Mouse (Mus musculus) small intestine, adult 10 weeks (tissue): ENCODE results near the gene Ppp1r15a. TPM values are rescaled to one million over a fixed set of nuclear protein-coding genes. Genes with fewer than 3 reads are reported as not detected.

ENCODE experiments used
- polyA plus RNA-seq: library from polyadenylated mRNA; stranded (reverse); fragments of 350-450 nt; fragmentation: Illumina TruSeq; extraction: RNeasy Lipid Tissue Mini Kit (QIAGEN cat#74804); gene quantifications from one replicate; pipeline ENCODE4 v1.2.3, GENCODE M21; 2014; ENCODE audit warnings: low replicate concordance

Ppp1r15a gene
- polyA plus RNA-seq: 0.59 TPM

DNA sequence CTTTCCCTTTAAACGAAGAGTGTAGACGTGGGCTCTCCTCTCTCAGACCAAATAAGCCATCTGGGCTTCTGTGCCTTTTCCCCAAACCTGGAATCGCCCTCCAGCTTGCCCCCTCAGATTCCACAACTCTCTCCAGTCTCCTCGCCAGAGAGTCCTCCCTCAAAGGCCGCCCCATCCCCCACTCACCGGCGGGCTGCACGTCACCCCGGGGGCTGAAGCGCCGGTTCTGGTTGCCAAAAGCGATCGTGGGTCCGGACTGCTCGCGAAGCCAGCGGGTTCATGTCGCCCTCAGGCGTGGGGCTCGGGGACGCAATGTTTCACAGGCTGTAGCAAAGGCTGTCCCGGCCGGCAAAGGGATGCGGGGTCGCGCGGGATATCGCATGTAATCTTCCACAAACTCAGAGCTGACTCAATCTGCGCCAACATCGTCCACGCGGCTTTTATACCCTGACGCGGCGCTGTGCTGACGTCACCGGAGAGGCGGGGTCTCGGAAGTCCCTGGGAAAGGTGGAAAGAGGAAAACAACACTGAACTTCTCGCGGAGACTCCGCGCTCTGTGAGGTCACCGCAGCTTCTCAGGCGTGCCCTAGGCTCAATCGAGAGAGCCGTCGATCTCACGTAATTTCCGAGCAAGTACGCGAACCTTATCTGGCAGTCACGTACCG lies at the start of gene Ppp1r15a, which contains the start of gene Plekha4:
Gene Ppp1r15a, minus strand, starts transcription at position 460 of the 665 bp plus-strand sequence.
Gene Plekha4, plus strand, starts transcription at position 522 of the 665 bp plus-strand sequence.

GRCm38 (mm10) chr7:45570103-45570741 lies 44.2 kb upstream of the Ppp1r15a start, which contains the start of gene Bcat2:
Gene Bcat2 (plus strand): TSS chr7:45570153.

GRCm38 (mm10) chr7:45554744-45555143 lies 28.7 kb upstream of the Ppp1r15a start, which contains the start of gene Hsd17b14:
Gene Hsd17b14 (plus strand): TSS chr7:45554893.

DNA sequence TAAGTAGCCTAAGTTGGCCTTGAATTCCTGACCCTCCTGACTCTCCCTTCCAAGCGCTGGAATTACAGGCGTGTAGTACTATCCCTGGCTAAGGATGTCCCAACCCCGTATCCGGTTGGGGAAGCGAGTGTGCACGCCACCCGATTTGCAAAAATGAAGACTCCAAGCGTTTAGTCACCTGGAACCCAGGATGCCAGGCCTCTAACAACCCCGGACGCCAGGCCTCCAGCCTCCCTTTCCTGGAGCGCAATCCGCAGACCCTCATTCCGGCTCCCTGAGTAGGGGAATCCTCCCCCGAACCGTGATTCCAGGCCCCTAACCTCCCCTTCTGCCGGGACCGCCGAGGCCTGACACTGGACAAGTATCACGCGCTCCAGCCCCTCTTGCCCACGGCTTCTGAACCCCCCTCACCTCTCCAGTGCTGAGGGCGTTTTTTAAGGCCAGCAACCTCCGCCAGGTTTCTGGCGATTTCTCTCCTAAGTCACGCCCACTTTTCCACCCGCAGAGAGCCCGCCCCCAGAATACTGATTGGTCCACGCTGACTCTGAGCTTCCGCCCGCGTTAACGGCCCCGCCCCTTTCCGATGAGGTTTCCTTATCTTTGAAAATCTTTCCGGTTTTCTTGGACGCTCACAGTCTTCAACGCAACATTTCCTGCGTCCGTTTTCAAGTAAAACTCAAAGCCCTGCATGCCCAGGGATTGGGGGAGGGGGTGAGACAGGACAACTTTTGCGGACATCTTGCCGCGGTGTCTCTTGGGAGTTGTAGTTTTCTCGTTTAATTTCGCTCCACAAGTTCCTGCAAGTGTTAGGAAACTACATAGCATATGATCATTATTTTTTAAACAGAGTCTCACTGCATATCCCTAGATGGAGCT lies 15.9 kb downstream of the Ppp1r15a start, which contains the start of gene Nucb1:
Gene Nucb1, minus strand, starts transcription at position 495 of the 876 bp plus-strand sequence.

DNA sequence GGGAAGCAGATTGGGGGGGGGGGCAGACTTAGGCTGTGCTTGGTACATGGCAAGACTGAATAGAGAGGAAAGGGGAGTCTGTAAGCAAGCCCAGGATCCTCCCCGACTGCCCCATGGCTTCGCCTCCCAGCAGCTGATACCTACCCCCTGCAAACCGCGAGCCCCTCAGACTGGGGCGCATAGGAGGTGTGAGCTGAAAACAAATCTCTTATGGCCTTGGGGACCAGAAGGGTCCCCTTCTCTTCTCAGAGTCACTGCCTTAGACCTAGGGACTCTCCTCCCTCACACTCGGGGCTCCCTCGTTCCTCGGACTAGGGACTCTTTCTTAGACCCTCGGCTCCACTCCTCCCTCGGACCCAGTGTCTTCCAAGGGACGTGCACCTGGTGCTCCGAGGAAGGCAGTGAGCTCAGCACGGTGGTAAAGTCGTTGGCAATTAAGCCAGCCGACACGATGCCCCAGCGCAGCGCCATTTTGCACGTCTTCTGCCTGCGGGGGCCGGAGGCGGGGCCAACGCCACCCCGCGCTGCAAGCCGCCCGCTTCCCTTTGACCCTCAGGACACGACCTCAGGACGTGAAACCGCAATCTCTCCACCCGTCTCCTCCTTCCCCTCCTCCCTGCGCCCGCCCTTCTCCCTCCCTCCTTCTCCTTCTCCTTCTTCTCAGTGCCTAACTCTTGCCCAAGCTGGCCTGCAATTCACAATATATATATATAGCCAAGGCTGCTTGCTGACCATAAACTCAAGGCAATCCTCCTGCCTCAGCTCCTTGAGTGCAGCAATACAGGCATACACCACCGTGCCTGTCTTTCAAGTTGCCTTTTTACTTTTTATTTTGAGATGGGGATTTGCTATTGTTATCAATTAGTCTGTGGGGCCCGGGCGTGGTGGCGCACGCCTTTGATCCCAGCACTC lies 37.5 kb downstream of the Ppp1r15a start, which contains the start of gene Dhdh:
Gene Dhdh, minus strand, starts transcription at position 513 of the 912 bp plus-strand sequence.

DNA sequence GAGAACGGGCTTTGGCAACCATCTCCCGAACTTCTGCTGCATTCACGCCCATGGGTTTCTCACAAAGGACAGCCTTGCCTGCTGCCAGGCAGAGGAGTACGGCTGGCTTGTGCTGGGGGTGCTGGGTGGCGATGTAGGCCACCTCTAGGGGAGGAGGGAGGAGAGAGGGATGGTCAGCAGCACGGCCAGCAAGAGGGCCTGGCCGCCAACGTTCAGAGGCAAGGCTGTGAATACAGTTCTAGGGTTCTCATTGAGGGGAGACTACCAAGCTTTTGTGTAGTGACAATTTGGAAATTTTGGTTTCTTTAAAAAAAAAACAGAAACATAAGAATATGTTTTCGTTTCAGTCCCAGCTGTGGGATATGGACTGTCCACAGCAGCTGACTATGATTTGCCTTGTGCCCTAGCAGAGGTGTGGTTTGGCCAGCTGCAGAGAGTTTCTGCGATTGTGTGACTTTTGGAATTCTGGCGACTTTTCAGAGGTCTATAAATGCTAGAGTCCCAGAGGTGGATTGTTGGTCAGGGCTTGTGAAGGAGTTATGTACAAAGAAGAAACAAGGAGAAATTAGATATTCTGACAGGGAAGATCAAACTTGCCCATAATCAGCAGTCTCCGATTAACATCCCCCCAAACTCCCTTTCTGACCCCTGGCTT lies 39.2 kb downstream of the Ppp1r15a start, which contains the start of gene Gm45808:
Gene Gm45808, minus strand, starts transcription at position 51 of the 655 bp plus-strand sequence.

GRCm38 (mm10) chr7:45481374-45481927 lies 44.6 kb downstream of the Ppp1r15a start, which contains the start of gene Tulp2:
Gene Tulp2 (plus strand): TSS chr7:45481877.

Other genes with a start within 250 kb of the Ppp1r15a start
- gene Slc6a21, start 248.8 kb downstream of the Ppp1r15a start, polyA plus RNA-seq: not detected
- gene Trpm4, start 192.5 kb downstream of the Ppp1r15a start, polyA plus RNA-seq: 3.0 TPM
- gene Hrc, start 191.0 kb downstream of the Ppp1r15a start, polyA plus RNA-seq: not detected
- not detected for gene Ppfia3, start 159.2 kb downstream of the Ppp1r15a start, polyA plus RNA-seq
- gene Lin7b, start 155.7 kb downstream of the Ppp1r15a start, polyA plus RNA-seq: not detected
- 55.6 TPM for gene Snrnp70, start 130.5 kb downstream of the Ppp1r15a start, polyA plus RNA-seq
- gene Kcna7, start 120.6 kb downstream of the Ppp1r15a start, polyA plus RNA-seq: not detected
- not detected for gene Ntf5, start 112.6 kb downstream of the Ppp1r15a start, polyA plus RNA-seq
- gene Lhb, start 105.4 kb downstream of the Ppp1r15a start, polyA plus RNA-seq: not detected
- gene Gys1, start 91.4 kb downstream of the Ppp1r15a start, polyA plus RNA-seq: 1.0 TPM
- not detected for gene Ruvbl2, start 88.2 kb downstream of the Ppp1r15a start, polyA plus RNA-seq
- gene Ftl1, start 66.4 kb downstream of the Ppp1r15a start, polyA plus RNA-seq: 6.2 TPM
- 1.2 TPM for gene Bax, start 59.4 kb downstream of the Ppp1r15a start, polyA plus RNA-seq
- not detected for gene Tulp2, start 44.4 kb downstream of the Ppp1r15a start, polyA plus RNA-seq
- not detected for gene Gm45808, start 39.5 kb downstream of the Ppp1r15a start, polyA plus RNA-seq
- gene Dhdh, start 37.5 kb downstream of the Ppp1r15a start, polyA plus RNA-seq: 1.6 TPM
- gene Nucb1, start 15.9 kb downstream of the Ppp1r15a start, polyA plus RNA-seq: 48.1 TPM
- not detected for gene Plekha4, start 62 bp upstream of the Ppp1r15a start, polyA plus RNA-seq
- not detected for gene Hsd17b14, start 28.6 kb upstream of the Ppp1r15a start, polyA plus RNA-seq
- gene Bcat2, start 43.9 kb upstream of the Ppp1r15a start, polyA plus RNA-seq: 0.93 TPM
- gene Fgf21, start 89.2 kb upstream of the Ppp1r15a start, polyA plus RNA-seq: not detected
- gene Fut1, start 91.0 kb upstream of the Ppp1r15a start, polyA plus RNA-seq: not detected
- not detected for gene Izumo1, start 95.5 kb upstream of the Ppp1r15a start, polyA plus RNA-seq
- gene Rasip1, start 101.2 kb upstream of the Ppp1r15a start, polyA plus RNA-seq: not detected
- not detected for gene Mamstr, start 113.7 kb upstream of the Ppp1r15a start, polyA plus RNA-seq
- gene Fut2, start 140.1 kb upstream of the Ppp1r15a start, polyA plus RNA-seq: 0.22 TPM
- gene Ntn5, start 157.8 kb upstream of the Ppp1r15a start, polyA plus RNA-seq: not detected
- not detected for gene Sec1, start 168.1 kb upstream of the Ppp1r15a start, polyA plus RNA-seq
- gene Car11, start 173.6 kb upstream of the Ppp1r15a start, polyA plus RNA-seq: not detected
- gene Dbp, start 178.8 kb upstream of the Ppp1r15a start, polyA plus RNA-seq: 3.8 TPM
- 1.6 TPM for gene Rpl18, start 189.2 kb upstream of the Ppp1r15a start, polyA plus RNA-seq
- 1.3 TPM for gene Sphk2, start 191.7 kb upstream of the Ppp1r15a start, polyA plus RNA-seq
- 3.8 TPM for gene Fam83e, start 194.9 kb upstream of the Ppp1r15a start, polyA plus RNA-seq
- gene Spaca4, start 199.5 kb upstream of the Ppp1r15a start, polyA plus RNA-seq: not detected